Mouse (Mus musculus) midbrain, embryonic 12.5 days (tissue): Measurements from ENCODE around the gene Cenpe. TPM values are rescaled to one million over a fixed set of nuclear protein-coding genes. Genes with fewer than 3 reads are reported as not detected.

Experiments used
- ATAC-seq: fragments of 200-750 bp; cut with Nextera tagmentation; 2 replicates; pipeline ENCODE4 v1.8.0; 2017; ENCODE audit warnings: low read depth, moderate TSS enrichment, moderate library complexity; ENCODE audit not compliant: low FRiP score
- H3K27ac ChIP-seq: fragments of 300-500 bp; sonication (generic); replicated peaks from 2 replicates; pipeline ENCODE4 v1.5.1; 2016; ENCODE audit warnings: mild to moderate bottlenecking
- H3K27me3 ChIP-seq: fragments of 300-500 bp; sonication (generic); 2 replicates; pipeline ENCODE4 v1.6.1; 2016; ENCODE audit warnings: mild to moderate bottlenecking
- H3K36me3 ChIP-seq: fragments of 300-500 bp; sonication (generic); 2 replicates; pipeline ENCODE4 v1.6.1; 2016
- H3K4me1 ChIP-seq: fragments of 300-500 bp; sonication (generic); 2 replicates; pipeline ENCODE4 v1.6.1; 2016
- H3K4me2 ChIP-seq: fragments of 300-500 bp; sonication (generic); replicated peaks from 2 replicates; pipeline ENCODE4 v1.6.1; 2016; ENCODE audit warnings: mild to moderate bottlenecking, moderate library complexity
- H3K4me3 ChIP-seq: fragments of 300-500 bp; sonication (generic); 2 replicates; pipeline ENCODE4 v1.5.1; 2016; ENCODE audit warnings: mild to moderate bottlenecking
- H3K9ac ChIP-seq: fragments of 300-500 bp; sonication (generic); replicated peaks from 2 replicates; pipeline ENCODE4 v1.6.1; 2016; ENCODE audit warnings: mild to moderate bottlenecking, moderate library complexity
- H3K9me3 ChIP-seq: fragments of 300-500 bp; sonication (generic); 2 replicates; pipeline ENCODE4 v1.6.1; 2016; ENCODE audit warnings: mild to moderate bottlenecking
- WGBS: fragments of 180-500 bp; shearing (Covaris S2); methylation state at CpG from one replicate; pipeline ENCODE4 v1.1.7; 2016; 5-methylcytosine and 5-hydroxymethylcytosine counted together
- polyA plus RNA-seq: library from polyadenylated mRNA; unstranded; fragments of >200 nt; fragmentation: Nextera tagmentation; extraction: Ambion mirVana; gene quantifications from 2 replicates; pipeline ENCODE4 v1.2.1, GENCODE M21; 2016

Cenpe gene
- polyA plus RNA-seq, 1 experiment from 2014 or later, result 33.9 TPM

DNA sequence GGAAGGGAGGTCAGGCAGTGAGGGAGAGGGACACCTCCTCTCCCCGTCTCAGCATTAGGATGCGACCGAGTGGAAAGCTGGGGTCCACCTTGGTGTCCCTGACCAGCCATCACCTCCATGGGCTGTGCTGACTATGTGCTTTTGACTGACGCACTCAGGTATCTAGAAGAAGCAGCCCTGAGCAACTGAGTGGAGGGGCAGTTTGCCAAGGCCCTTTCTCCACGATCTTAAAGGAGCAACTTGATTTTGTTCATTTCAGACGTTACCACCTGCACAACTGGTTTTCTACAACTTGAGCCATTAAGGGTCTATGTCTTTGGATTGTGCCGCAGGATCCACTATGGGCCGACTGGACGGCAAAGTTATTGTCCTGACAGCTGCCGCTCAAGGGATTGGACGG lies 72.9 kb downstream of the Cenpe start:
- H3K9me3 ChIP-seq, result no peaks in the 10 kb centered on the region
- ATAC-seq, result no peak
- H3K4me2 ChIP-seq, result no peak overlapping the region
- 86% methylated on average over 11 of the region's 11 CpGs for WGBS
- 0 out of 2 replicates have a peak, but pooled peaks cover 5% of the 10 kb centered on the region for H3K4me1 ChIP-seq
- H3K36me3 ChIP-seq, result no peaks in the 10 kb centered on the region
- no peak overlapping the region for H3K27ac ChIP-seq
- H3K27me3 ChIP-seq, result no peaks in the 10 kb centered on the region
- no peak overlapping the region for H3K9ac ChIP-seq
- H3K4me3 ChIP-seq, result no peak overlapping the region

DNA sequence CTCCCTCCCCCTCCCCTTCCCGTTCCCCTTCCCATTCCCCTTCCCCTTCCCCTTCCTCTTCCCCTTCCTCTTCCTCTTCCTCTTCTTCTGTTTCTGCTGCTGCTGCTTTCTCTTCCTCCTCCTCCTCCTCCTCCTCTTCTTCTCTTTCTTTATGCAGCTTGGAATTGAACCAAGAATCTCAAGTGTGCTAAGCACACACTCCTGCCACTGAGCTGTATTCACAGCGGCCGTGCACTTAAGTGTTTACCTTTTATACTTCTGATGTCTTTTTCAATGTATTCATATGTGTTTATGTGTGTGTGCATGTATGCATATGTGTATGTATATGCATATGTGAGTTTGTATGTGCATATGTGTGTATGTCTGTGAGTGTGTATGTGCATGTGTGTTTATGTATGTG lies 73.5 kb downstream of the Cenpe start:
- H3K4me3 ChIP-seq, result no peak overlapping the region
- WGBS, result 76% methylated on average over 3 of the region's 3 CpGs
- H3K9me3 ChIP-seq, result no peaks in the 10 kb centered on the region
- 0 out of 2 replicates have a peak, but pooled peaks cover under 1% of the 10 kb centered on the region for H3K4me1 ChIP-seq
- H3K36me3 ChIP-seq, result no peaks in the 10 kb centered on the region
- H3K27me3 ChIP-seq, result no peaks in the 10 kb centered on the region
- H3K9ac ChIP-seq, result no peak overlapping the region
- ATAC-seq, result no peak
- H3K27ac ChIP-seq, result no peak overlapping the region
- no peak overlapping the region for H3K4me2 ChIP-seq

DNA sequence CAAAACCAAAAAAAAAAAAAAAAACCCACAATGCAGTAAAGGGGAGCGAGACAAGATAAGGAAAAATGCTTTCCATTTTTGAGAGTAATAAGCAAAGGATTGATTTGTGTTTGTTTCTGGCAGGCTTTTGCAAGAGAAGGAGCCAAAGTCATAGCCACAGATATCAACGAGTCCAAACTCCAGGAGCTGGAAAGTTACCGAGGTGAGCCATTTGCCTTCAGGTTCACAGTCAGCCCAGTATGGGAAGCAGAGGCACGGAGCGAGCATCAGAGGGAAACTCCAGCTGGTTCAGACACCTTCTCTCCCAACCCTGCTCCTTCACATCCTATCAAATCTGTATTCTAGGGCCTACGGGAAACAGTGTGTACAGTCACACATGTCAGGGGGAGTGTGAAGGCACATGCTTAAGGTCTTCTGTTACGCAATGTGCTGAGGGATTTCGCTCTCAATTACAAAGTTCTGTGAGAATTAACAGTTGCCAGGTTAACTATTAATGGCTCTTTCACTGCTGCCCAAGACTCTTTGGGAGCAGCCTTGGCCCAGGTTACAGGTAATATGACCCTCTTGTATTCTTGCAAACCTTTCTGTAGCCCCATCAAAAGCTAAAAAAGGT lies 75.9 kb downstream of the Cenpe start:
- no peaks in the 10 kb centered on the region for H3K36me3 ChIP-seq
- no peak overlapping the region for H3K9ac ChIP-seq
- ATAC-seq, result no peak
- H3K9me3 ChIP-seq, result no peaks in the 10 kb centered on the region
- WGBS, result 88% methylated on average over 8 of the region's 8 CpGs
- no peaks in the 10 kb centered on the region for H3K27me3 ChIP-seq
- H3K4me3 ChIP-seq, result no peak overlapping the region
- H3K4me2 ChIP-seq, result no peak overlapping the region
- no peaks in the 10 kb centered on the region for H3K4me1 ChIP-seq
- H3K27ac ChIP-seq, result no peak overlapping the region

DNA sequence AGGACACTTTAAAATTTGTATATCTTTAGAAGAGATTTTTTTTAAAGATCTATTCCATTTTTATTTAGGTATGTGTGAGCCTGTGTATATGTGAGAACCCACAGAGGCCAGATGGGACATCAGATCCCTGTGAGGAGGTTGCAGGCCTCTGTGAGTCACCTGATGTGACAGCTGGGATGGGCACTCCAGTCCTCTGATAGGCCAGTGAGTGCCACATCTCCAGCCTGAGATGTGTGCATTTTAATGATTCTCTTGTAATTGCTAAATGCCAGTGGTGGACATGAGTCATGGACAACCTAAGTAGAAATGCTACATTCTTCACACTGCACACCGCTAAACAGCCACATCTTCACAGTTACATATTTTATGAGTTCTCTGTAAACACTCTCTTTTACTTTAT lies 76.8 kb downstream of the Cenpe start:
- H3K27ac ChIP-seq, result no peak overlapping the region
- H3K4me3 ChIP-seq, result no peak overlapping the region
- H3K4me1 ChIP-seq, result no peaks in the 10 kb centered on the region
- no peak overlapping the region for H3K4me2 ChIP-seq
- H3K27me3 ChIP-seq, result no peaks in the 10 kb centered on the region
- 92% methylated on average over 1 of the region's 1 CpGs for WGBS
- no peaks in the 10 kb centered on the region for H3K9me3 ChIP-seq
- no peaks in the 10 kb centered on the region for H3K36me3 ChIP-seq
- no peak for ATAC-seq
- H3K9ac ChIP-seq, result no peak overlapping the region

DNA sequence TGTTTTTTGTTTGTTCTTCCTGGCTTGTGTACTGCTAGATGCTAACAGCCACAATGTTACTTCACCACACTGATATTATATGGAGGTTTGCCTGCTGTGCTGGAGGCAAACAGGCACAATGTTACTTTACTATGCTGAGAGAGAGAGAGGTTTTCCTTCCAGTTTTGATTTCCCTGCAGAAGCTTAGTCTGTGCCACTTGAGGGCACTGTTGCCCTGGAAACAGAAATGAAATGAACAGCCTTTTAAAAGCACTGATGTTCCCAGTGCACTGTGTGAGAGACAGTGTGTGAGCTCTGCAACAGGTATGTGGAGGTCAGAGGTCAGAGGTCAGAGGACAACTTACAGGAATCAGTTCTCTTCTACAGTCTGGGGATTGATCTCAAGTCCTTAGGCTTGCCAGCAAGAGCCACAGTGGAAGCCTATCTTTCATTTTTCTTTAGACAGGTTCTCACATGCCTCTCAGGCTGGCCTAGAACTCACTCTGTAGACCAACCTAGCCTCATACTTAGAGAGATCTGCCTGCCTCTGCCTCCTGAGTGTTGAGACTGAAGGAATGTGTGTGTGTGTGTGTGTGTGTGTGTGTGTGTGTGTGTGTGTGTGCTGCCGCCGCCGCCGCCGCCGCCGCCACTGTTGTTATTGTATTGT lies 78.0 kb downstream of the Cenpe start:
- peak; percentile 73 for ATAC-seq
- no peaks in the 10 kb centered on the region for H3K9me3 ChIP-seq
- WGBS, result 100% methylated on average over 1 of the region's 7 CpGs
- no peak overlapping the region for H3K27ac ChIP-seq
- no peak overlapping the region for H3K9ac ChIP-seq
- no peaks in the 10 kb centered on the region for H3K27me3 ChIP-seq
- H3K36me3 ChIP-seq, result no peaks in the 10 kb centered on the region
- H3K4me1 ChIP-seq, result no peaks in the 10 kb centered on the region
- H3K4me2 ChIP-seq, result no peak overlapping the region
- H3K4me3 ChIP-seq, result no peak overlapping the region

DNA sequence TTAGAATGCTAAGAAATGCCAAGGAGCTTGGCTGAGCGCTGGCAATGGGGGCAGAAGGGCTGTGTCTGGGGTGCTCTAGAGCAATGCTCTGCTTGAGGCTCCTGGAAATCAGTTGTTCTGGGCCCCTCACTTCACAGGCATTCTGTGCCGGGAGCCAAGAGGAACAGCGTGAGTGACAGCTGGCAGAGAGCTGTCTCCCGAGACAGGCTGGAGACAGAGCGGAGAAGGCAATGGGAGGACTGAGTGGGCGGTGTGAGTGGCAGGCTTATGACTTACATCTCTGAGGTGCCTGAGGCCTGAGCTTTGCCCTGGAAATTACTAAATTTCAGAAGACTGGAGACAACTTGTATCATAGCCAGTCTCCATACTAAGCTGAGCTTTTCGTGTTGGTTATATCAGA lies 81.4 kb downstream of the Cenpe start:
- peak; percentile 56; the same call in 1 of the 2 replicates for ATAC-seq
- no peaks in the 10 kb centered on the region for H3K9me3 ChIP-seq
- H3K4me3 ChIP-seq, result no peak overlapping the region
- no peak overlapping the region for H3K4me2 ChIP-seq
- no peak overlapping the region for H3K9ac ChIP-seq
- 43% methylated on average over 7 of the region's 7 CpGs for WGBS
- no peaks in the 10 kb centered on the region for H3K27me3 ChIP-seq
- no peaks in the 10 kb centered on the region for H3K36me3 ChIP-seq
- H3K27ac ChIP-seq, result no peak overlapping the region
- no peaks in the 10 kb centered on the region for H3K4me1 ChIP-seq

DNA sequence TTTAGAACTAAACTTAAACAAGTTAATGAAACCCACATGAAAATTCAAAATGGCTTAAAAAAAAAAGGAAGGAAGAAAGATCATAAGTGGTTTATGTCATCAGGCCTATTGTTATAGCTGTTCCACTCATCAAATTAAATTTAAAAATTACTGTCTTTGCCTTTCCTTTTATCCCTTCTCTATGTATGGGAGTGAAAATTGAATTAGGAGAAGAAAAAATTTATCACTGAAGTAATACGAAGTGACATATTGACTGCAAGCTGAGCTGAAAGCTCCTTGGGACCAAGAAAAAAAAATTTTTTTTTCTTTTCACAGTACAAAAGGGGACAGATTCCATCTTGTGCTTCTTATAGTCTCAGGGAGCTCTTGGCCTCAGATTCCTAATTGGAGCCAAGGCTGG lies 83.2 kb downstream of the Cenpe start:
- H3K4me2 ChIP-seq, result no peak overlapping the region
- H3K36me3 ChIP-seq, result no peaks in the 10 kb centered on the region
- ATAC-seq, result no peak
- H3K4me3 ChIP-seq, result no peak overlapping the region
- H3K4me1 ChIP-seq, result no peaks in the 10 kb centered on the region
- H3K27ac ChIP-seq, result no peak overlapping the region
- WGBS, result 74% methylated on average over 1 of the region's 1 CpGs
- no peak overlapping the region for H3K9ac ChIP-seq
- no peaks in the 10 kb centered on the region for H3K27me3 ChIP-seq
- no peaks in the 10 kb centered on the region for H3K9me3 ChIP-seq

DNA sequence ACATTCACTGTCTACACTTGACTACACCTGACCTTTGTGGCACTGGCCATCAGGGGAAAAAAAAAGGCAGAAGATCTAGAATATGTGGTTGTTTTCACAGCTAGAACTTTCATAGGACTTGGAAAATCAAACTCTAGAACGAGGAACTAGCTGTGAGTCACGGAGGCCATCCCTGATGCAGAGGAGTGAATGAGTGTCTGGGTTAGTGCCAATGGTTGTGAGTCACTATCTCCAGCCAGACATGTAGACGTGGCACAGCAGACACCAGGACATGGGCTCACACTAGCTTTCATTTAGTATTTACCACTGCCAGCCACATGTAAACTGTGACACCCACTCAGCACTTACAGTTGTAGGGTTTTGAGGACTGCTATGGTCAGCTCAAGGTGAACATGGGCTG lies 86.2 kb downstream of the Cenpe start:
- ATAC-seq, result no peak
- Histone ChIP-seq H3K9me3 (no peaks in the 10 kb centered on the region), H3K27ac (no peak overlapping the region), H3K27me3 (no peaks in the 10 kb centered on the region), H3K4me3 (no peak overlapping the region), H3K36me3 (no peaks in the 10 kb centered on the region), H3K9ac (no peak overlapping the region), H3K4me1 (no peaks in the 10 kb centered on the region), H3K4me2 (no peak overlapping the region)
- 87% methylated on average over 3 of the region's 3 CpGs for WGBS

DNA sequence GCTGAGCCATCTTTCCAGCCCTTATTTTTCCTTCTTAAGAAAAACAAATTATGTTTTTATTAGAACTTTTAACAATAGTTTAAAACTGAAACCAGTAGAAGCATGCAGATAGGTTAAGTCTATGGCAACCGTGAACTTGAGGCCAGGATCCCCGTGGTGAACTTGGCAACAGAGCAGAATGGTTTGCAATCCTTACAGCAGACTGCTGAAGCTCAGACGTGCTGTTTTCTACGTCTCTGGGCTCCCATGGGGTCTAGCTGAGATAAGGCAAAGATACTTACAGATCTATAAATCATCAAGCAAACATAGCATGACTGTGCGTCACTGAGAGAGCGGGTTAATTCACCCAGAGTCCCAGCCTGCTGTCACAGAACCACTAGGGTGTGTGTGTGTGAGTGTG lies 87.7 kb downstream of the Cenpe start:
- H3K27ac ChIP-seq, result no peak overlapping the region
- 67% methylated on average over 6 of the region's 6 CpGs for WGBS
- no peaks in the 10 kb centered on the region for H3K9me3 ChIP-seq
- no peak overlapping the region for H3K9ac ChIP-seq
- H3K36me3 ChIP-seq, result no peaks in the 10 kb centered on the region
- ATAC-seq, result no peak
- no peaks in the 10 kb centered on the region for H3K27me3 ChIP-seq
- peaks cover 11% of the 10 kb centered on the region; the same call in 1 of the 2 replicates for H3K4me1 ChIP-seq
- H3K4me2 ChIP-seq, result no peak overlapping the region
- H3K4me3 ChIP-seq, result no peak overlapping the region

DNA sequence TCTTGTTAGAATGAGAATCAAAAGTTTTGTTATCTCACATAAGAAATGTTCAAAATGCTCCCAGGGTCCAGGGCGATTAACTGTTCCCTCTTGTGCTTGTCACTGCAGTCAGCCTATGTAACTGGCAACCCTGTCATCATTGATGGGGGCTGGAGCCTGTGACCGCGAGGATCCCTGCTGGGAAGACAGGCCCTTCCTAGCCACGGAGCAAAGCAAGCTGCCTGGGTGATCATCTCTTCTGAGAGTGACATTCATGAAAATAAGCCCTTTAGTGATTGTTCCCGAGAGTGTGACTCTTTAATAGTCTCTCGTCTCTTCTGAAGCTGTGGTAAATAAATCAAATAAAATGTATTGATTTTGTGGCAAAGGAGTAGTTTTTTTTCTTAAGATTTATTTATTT lies 91.7 kb downstream of the Cenpe start:
- WGBS, result 6% methylated on average over 6 of the region's 6 CpGs
- no peaks in the 10 kb centered on the region for H3K36me3 ChIP-seq
- H3K4me3 ChIP-seq, result no peak overlapping the region
- no peak overlapping the region for H3K27ac ChIP-seq
- H3K9me3 ChIP-seq, result no peaks in the 10 kb centered on the region
- H3K27me3 ChIP-seq, result peaks cover 21% of the 10 kb centered on the region
- peaks cover 28% of the 10 kb centered on the region for H3K4me1 ChIP-seq
- H3K9ac ChIP-seq, result no peak overlapping the region
- H3K4me2 ChIP-seq, result no peak overlapping the region
- peak; percentile 41 for ATAC-seq

DNA sequence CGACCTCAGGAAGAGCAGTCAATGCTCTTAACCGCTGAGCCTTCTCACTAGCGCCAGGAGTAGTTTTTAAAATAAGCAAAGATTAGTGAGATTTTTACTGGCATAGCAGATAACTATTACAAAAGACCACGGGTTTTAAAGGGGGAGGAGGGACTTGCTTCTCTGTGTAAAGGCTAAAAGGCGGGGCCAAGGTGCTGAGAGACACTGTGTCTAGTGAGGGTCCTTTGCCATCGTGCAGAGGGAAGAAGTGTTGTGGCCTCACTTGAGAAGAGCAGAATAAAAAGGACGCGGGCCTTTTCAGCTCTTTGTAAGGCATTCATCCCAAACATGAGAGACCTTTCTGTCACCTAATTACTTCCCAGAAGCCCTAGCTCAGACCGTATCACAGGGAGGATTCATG lies 92.2 kb downstream of the Cenpe start:
- H3K27ac ChIP-seq, result no peak overlapping the region
- no peaks in the 10 kb centered on the region for H3K9me3 ChIP-seq
- H3K4me2 ChIP-seq, result no peak overlapping the region
- WGBS, result 4% methylated on average over 9 of the region's 9 CpGs
- H3K4me1 ChIP-seq, result peaks cover 28% of the 10 kb centered on the region
- H3K4me3 ChIP-seq, result no peak overlapping the region
- ATAC-seq, result peak; percentile 42; the same call in 1 of the 2 replicates
- no peak overlapping the region for H3K9ac ChIP-seq
- H3K36me3 ChIP-seq, result no peaks in the 10 kb centered on the region
- H3K27me3 ChIP-seq, result peaks cover 21% of the 10 kb centered on the region

DNA sequence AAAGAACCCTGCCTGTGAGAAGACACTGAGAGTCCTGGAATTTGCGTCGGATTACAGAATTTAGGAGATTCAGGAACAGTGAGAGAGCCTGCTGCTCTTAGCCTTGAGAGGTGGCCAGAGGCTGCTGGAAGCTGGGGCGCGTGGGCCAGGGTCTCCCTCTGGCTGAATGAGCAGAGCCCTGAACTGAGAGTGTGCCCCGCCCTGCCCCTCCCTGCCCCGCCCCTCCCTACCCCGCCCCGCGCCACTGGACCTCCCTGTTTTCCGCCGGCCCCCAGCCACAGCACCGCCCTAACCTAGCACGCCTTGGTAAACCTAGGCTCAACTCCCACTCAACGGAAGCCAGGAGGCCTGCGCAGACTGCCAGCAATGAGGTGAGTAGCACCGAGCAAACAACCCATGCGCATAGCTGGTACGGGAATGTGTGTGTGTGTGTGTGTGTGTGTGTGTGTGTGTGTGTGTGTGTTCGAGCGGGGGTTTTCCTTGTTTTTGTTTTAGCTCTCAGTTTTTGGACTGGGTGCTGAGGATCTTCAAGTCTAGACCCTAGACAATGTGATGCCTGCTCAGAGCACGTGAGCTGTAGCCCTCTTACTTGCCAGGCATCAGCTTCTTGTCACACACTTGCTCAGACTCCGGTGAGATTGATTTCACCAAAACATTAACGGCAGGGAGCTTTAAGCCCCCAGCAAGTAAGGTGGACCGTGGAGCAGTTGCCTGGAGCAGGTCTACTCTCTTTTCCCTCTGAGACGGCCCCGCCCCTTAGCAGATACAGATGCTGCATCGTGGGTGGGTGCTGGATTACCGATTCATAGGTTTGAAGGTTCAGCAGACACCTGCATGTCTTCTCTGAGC lies 95.3 kb downstream of the Cenpe start, which contains the start of gene Slc9b2:
Slc9b2 (plus strand) TSS at position 290 of the 849 bp plus-strand sequence.
- ATAC-seq, result peak; percentile 66
- H3K9me3 ChIP-seq, result no peaks in the 10 kb centered on the region
- H3K4me3 ChIP-seq, result peak within 1 kb of the TSS; percentile 32
- peaks cover 24% of the 10 kb centered on the region for H3K27me3 ChIP-seq
- H3K9ac ChIP-seq, result peak within 1 kb of the TSS; percentile 21; the same call in 1 of the 2 replicates
- H3K4me1 ChIP-seq, result peaks cover 28% of the 10 kb centered on the region
- 9% methylated on average over 28 of the region's 28 CpGs for WGBS
- peak within 1 kb of the TSS; percentile 58 for H3K4me2 ChIP-seq
- no peak within 1 kb of the TSS for H3K27ac ChIP-seq
- H3K36me3 ChIP-seq, result no peaks in the 10 kb centered on the region
